Mouse (Mus musculus) MEL (cell line): ENCODE results near the gene Tph2. TPM values are rescaled to one million over a fixed set of nuclear protein-coding genes. Genes with fewer than 3 reads are reported as not detected.

Experiments used
- DNase-seq: peaks from one replicate; pipeline ENCODE4 v3.0.0; 2011; ENCODE audit warnings: low read depth, low spot score
- H3K27ac ChIP-seq: 2 replicates; pipeline ENCODE4 v1.5.1; 2012; ENCODE audit warnings: low read depth, mild to moderate bottlenecking, control low read depth, low read length, moderate library complexity; ENCODE audit not compliant: control insufficient read depth
- H3K27me3 ChIP-seq, 2 experiments: fragments of 150-350 bp in 1 of 2; sonication (generic) in 1 of 2; 2 replicates each; pipeline ENCODE4 v1.6.1; 2012; ENCODE audit warnings: low read length in 2 of 2, mild to moderate bottlenecking in 2 of 2, improper control_type of control experiment in 1 of 2, moderate library complexity in 1 of 2; ENCODE audit not compliant: insufficient read depth in 2 of 2, control insufficient read depth in 1 of 2
- H3K36me3 ChIP-seq, 2 experiments: 2 replicates each; pipeline ENCODE4 v1.6.1; 2012 to 2014; ENCODE audit warnings: low read length in 2 of 2, improper control_type of control experiment in 1 of 2, inconsistent platforms in 1 of 2, mild to moderate bottlenecking in 1 of 2; ENCODE audit not compliant: insufficient read depth in 2 of 2, control insufficient read depth in 1 of 2
- H3K4me1 ChIP-seq, 2 experiments: fragments of 150-350 bp in 1 of 2; sonication (generic) in 1 of 2; 2 replicates each; pipeline ENCODE4 v1.6.1; 2012; ENCODE audit warnings: low read length in 2 of 2, improper control_type of control experiment in 1 of 2, mild to moderate bottlenecking in 1 of 2; ENCODE audit not compliant: insufficient read depth in 2 of 2, control insufficient read depth in 1 of 2
- H3K4me3 ChIP-seq, 2 experiments: fragments of 150-350 bp in 1 of 2; sonication (generic) in 1 of 2; 2 replicates each; pipeline ENCODE4 v1.5.1; 2012; ENCODE audit warnings: low read depth in 2 of 2, low read length in 2 of 2, mild to moderate bottlenecking in 2 of 2, moderate library complexity in 2 of 2, control low read depth in 1 of 2, improper control_type of control experiment in 1 of 2; ENCODE audit not compliant: control insufficient read depth in 1 of 2, insufficient read depth in 1 of 2
- H3K79me2 ChIP-seq: 2 replicates; pipeline ENCODE4 v1.6.1; 2012; ENCODE audit warnings: mild to moderate bottlenecking, low read length, moderate library complexity; ENCODE audit not compliant: control insufficient read depth, poor library complexity, insufficient read depth
- H3K9ac ChIP-seq: 2 replicates; pipeline ENCODE4 v1.6.1; 2012; ENCODE audit warnings: low read depth, mild to moderate bottlenecking, control low read depth, low read length, moderate library complexity; ENCODE audit not compliant: control insufficient read depth, poor library complexity, severe bottlenecking
- H3K9me3 ChIP-seq: fragments of 150-350 bp; sonication (generic); replicated peaks from 2 replicates; pipeline ENCODE4 v1.6.1; 2012; ENCODE audit warnings: mild to moderate bottlenecking, low read length, improper control_type of control experiment, moderate library complexity; ENCODE audit not compliant: insufficient read depth
- BHLHE40 ChIP-seq: IDR thresholded peaks from 2 replicates; pipeline ENCODE4 v1.6.1; 2012; ENCODE audit warnings: low read depth, mild to moderate bottlenecking, inconsistent platforms, low read length, improper control_type of control experiment, borderline replicate concordance
- E2F4 ChIP-seq: IDR thresholded peaks from 2 replicates; pipeline ENCODE4 v1.6.1; 2011; ENCODE audit warnings: low read depth, low read length, improper control_type of control experiment, borderline replicate concordance
- ELF1 ChIP-seq: IDR thresholded peaks from 2 replicates; pipeline ENCODE4 v1.6.1; 2014; ENCODE audit warnings: low read depth, mild to moderate bottlenecking, inconsistent platforms, low read length, improper control_type of control experiment, moderate library complexity
- EP300 ChIP-seq, 2 experiments: IDR thresholded peaks; 2 replicates each; pipeline ENCODE4 v1.6.1; 2011; ENCODE audit warnings: improper control_type of control experiment in 2 of 2, low read length in 2 of 2, low read depth in 1 of 2, mild to moderate bottlenecking in 1 of 2
- JUND ChIP-seq: IDR thresholded peaks from 2 replicates; pipeline ENCODE4 v1.6.1; 2011; ENCODE audit warnings: low read depth, mild to moderate bottlenecking, improper control_type of control experiment, low read length
- MAFK ChIP-seq: IDR thresholded peaks from 2 replicates; pipeline ENCODE4 v1.6.1; 2011; ENCODE audit warnings: low read depth, mild to moderate bottlenecking, low read length, improper control_type of control experiment, borderline replicate concordance
- MAX ChIP-seq: IDR thresholded peaks from 2 replicates; pipeline ENCODE4 v1.6.1; 2011; ENCODE audit warnings: low read length, improper control_type of control experiment
- MAZ ChIP-seq: IDR thresholded peaks from 2 replicates; pipeline ENCODE4 v1.6.1; 2012; ENCODE audit warnings: low read depth, mild to moderate bottlenecking, inconsistent platforms, low read length, improper control_type of control experiment
- MEF2A ChIP-seq: IDR thresholded peaks from 2 replicates; pipeline ENCODE4 v1.6.1; 2014; ENCODE audit warnings: low read depth, mild to moderate bottlenecking, inconsistent platforms, low read length, improper control_type of control experiment; ENCODE audit not compliant: poor library complexity, insufficient replicate concordance, severe bottlenecking; ENCODE audit errors: extremely low read depth
- MYB ChIP-seq: IDR thresholded peaks from 2 replicates; pipeline ENCODE4 v1.6.1; 2011; ENCODE audit warnings: mild to moderate bottlenecking, low read depth, low read length, improper control_type of control experiment
- NELFE ChIP-seq: IDR thresholded peaks from 2 replicates; pipeline ENCODE4 v1.6.1; 2011; ENCODE audit warnings: low read depth, low read length, improper control_type of control experiment
- POLR2A ChIP-seq, 2 experiments: IDR thresholded peaks; 2 replicates each; pipeline ENCODE4 v1.6.1; 2011 to 2012; ENCODE audit warnings: low read length in 2 of 2, mild to moderate bottlenecking in 2 of 2, control low read depth in 1 of 2, improper control_type of control experiment in 1 of 2, low read depth in 1 of 2, moderate library complexity in 1 of 2; ENCODE audit not compliant: control insufficient read depth in 1 of 2, insufficient read depth in 1 of 2, poor library complexity in 1 of 2
- POLR2AphosphoS2 ChIP-seq: IDR thresholded peaks from 2 replicates; pipeline ENCODE4 v1.6.1; 2011; ENCODE audit warnings: low read length, improper control_type of control experiment
- POLR2AphosphoS5 ChIP-seq: IDR thresholded peaks from 2 replicates; pipeline ENCODE4 v1.6.1; 2012; ENCODE audit warnings: low read depth, borderline replicate concordance, mild to moderate bottlenecking, inconsistent platforms, low read length, moderate library complexity, mixed read lengths
- SMC3 ChIP-seq: IDR thresholded peaks from 2 replicates; pipeline ENCODE4 v1.6.1; 2011; ENCODE audit warnings: low read depth, low read length, improper control_type of control experiment
- TAL1 ChIP-seq: IDR thresholded peaks from 2 replicates; pipeline ENCODE4 v1.6.1; 2012; ENCODE audit warnings: mild to moderate bottlenecking, inconsistent platforms, low read length, moderate library complexity, mixed read lengths
- USF1 ChIP-seq: IDR thresholded peaks from 2 replicates; pipeline ENCODE4 v1.6.1; 2014; ENCODE audit warnings: low read depth, mild to moderate bottlenecking, inconsistent platforms, low read length, improper control_type of control experiment, moderate library complexity
- USF2 ChIP-seq, 2 experiments: IDR thresholded peaks; 2 replicates each; pipeline ENCODE4 v1.6.1; 2011 to 2012; ENCODE audit warnings: improper control_type of control experiment in 2 of 2, low read length in 2 of 2, borderline replicate concordance in 1 of 2, inconsistent platforms in 1 of 2, low read depth in 1 of 2, mild to moderate bottlenecking in 1 of 2; ENCODE audit not compliant: insufficient read depth in 1 of 2
- polyA plus RNA-seq, 2 experiments: library from polyadenylated mRNA; stranded (reverse) in 1 of 2; unstranded in 1 of 2; fragments of >175 nt in 1 of 2; fragments of >200 nt in 1 of 2; gene quantifications; 2 replicates each; pipeline versions ENCODE4 v1.2.1 to v1.2.4; 2012; ENCODE audit warnings: low replicate concordance in 2 of 2, low read depth in 1 of 2; ENCODE audit not compliant: insufficient read length in 2 of 2, insufficient read depth in 1 of 2, missing spikeins in 1 of 2
- total RNA-seq: library from RNA; depleted of rRNA; stranded (reverse); fragments of 300-350 nt; gene quantifications from 2 replicates; pipeline ENCODE4 v1.2.3, GENCODE M21; 2012

The Tph2 gene
- total and polyA plus RNA-seq, 3 experiments: not detected

GRCm38 (mm10) chr10:115069123-115069911 lies 115.5 kb downstream of the Tph2 start:
- Histone ChIP-seq H3K36me3 (no peaks in the 10 kb centered on the region), H3K27me3 (no peaks in the 10 kb centered on the region), H3K27ac (no peak overlapping the region), H3K9me3 (no peaks in the 10 kb centered on the region), H3K9ac (no peak overlapping the region), H3K4me1 (no peaks in the 10 kb centered on the region), H3K79me2 (no peaks in the 10 kb centered on the region), H3K4me3 (no peak overlapping the region)
- no peak for DNase-seq
- TF ChIP-seq ELF1 (no peak), SMC3 (no peak), TAL1 (no peak), MYB (no peak), BHLHE40 (no peak), MAFK (no peak), USF1 (no peak), MEF2A (no peak), USF2 (IDR thresholded peaks at IDR 0.05; ENCODE audit: borderline replicate concordance in 1 of 2, insufficient read depth in 1 of 2, low read depth in 1 of 2, low read length in 2 of 2) (no peak), POLR2A (IDR thresholded peaks at IDR 0.05; ENCODE audit: control insufficient read depth in 1 of 2, insufficient read depth in 1 of 2, low read depth in 1 of 2, low read length in 2 of 2, poor library complexity in 1 of 2) (no peak), POLR2AphosphoS5 (no peak)

- Histone ChIP-seq H3K79me2 (no peaks in the 10 kb centered on the region), H3K4me3 (no peak overlapping the region), H3K36me3 (no peaks in the 10 kb centered on the region), H3K27me3 (no peaks in the 10 kb centered on the region), H3K9me3 (no peaks in the 10 kb centered on the region), H3K27ac (no peak overlapping the region), H3K9ac (no peak overlapping the region), H3K4me1 (no peaks in the 10 kb centered on the region)
- TF ChIP-seq EP300 (IDR thresholded peaks at IDR 0.05; ENCODE audit: low read depth in 1 of 2, low read length in 2 of 2) (no peak), POLR2AphosphoS2 (no peak), SMC3 (no peak), E2F4 (no peak), MAX (no peak), JUND (no peak), MAZ (no peak), NELFE (no peak)
- DNase-seq: no peak
Measured at GRCm38 (mm10) chr10:115063936-115064335, 120.9 kb downstream of the Tph2 start.
